20 mouse cellular contexts compared by ENCODE assay signal in genomic region chr1:59194979-59195378, GRCm38 (mm10).
"Had no signal": no experiment of that assay in that cellular context is flagged by ENCODE, and none has a peak within 500 bp of the region (broad histone marks: within the 10 kb centered on the region; RNA-seq: fewer than 3 reads in every experiment).

No protein-coding gene starts in this region.

- ATAC-seq: liver, postnatal 0 days; lung, postnatal 0 days; midbrain, embryonic 16.5 days had no signal

- H3K4me1 ChIP-seq: liver, embryonic 13.5 days; liver, embryonic 15.5 days; lung, embryonic 15.5 days; midbrain, embryonic 10.5 days; midbrain, embryonic 12.5 days; neural tube, embryonic 12.5 days; stomach, embryonic 15.5 days had no signal

- H3K27ac ChIP-seq: liver, embryonic 13.5 days; liver, embryonic 15.5 days; lung, embryonic 15.5 days; macrophage; midbrain, embryonic 10.5 days; midbrain, embryonic 12.5 days; neural tube, embryonic 12.5 days; stomach, embryonic 15.5 days; stomach, postnatal 0 days had no signal

- DNase-seq: liver, embryonic 13.5 days; liver, postnatal 0 days; lung, adult 2 months; lung, postnatal 14 days; lung, postnatal 36 days; midbrain, embryonic 14.5 days; right cerebral cortex, postnatal 14 days; spleen, adult 18-20 months; thymus, adult 2 months; thymus, postnatal 25 days had no signal

- H3K27me3 ChIP-seq: liver, embryonic 13.5 days; liver, embryonic 15.5 days; lung, embryonic 15.5 days; midbrain, embryonic 12.5 days; neural tube, embryonic 12.5 days; stomach, embryonic 15.5 days had no signal

- H3K36me3 ChIP-seq: stomach, embryonic 15.5 days had no signal

- H3K4me3 ChIP-seq: liver, embryonic 13.5 days; liver, embryonic 15.5 days; lung, embryonic 15.5 days; midbrain, embryonic 10.5 days; midbrain, embryonic 12.5 days; neural tube, embryonic 12.5 days; stomach, embryonic 15.5 days had no signal
